8 mouse cellular contexts compared by ENCODE assay signal in the genomic region with DNA sequence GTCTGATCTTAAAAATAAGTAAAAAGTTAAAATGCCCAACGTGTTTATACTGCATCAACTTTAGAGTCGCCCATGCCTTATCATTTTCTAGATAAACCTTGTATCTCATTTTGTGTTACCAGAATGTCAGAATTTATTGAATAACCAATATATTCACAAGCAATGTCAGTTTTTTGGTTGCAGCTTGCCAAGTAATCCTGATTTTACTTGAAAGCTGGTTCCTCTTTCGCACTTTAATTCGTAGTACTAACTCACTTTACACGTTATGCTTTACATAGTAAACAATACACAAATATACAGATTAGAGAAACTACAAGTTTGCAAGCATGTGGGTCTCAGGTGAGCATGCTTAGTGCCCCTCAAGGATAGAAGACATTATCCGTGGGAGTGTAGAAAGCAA. TPM values are rescaled to one million over a fixed set of nuclear protein-coding genes. Genes with fewer than 3 reads are reported as not detected.
DNase-seq lines count a peak whose midpoint lies in the region; ATAC-seq and TF ChIP-seq lines count a peak whose summit lies in the region.

No protein-coding gene starts in this region.

- no peaks in the 10 kb centered on the region for H3K9me3 ChIP-seq in heart, embryonic 12.5 days (replicated peaks)
- H3K9me3 ChIP-seq in kidney, postnatal 0 days (replicated peaks; ENCODE audit: low read length) = no peaks in the 10 kb centered on the region
- no peaks in the 10 kb centered on the region for H3K9me3 ChIP-seq in embryonic facial prominence, embryonic 14.5 days (ENCODE audit: control insufficient read depth, low read length)
- no peaks in the 10 kb centered on the region for H3K9me3 ChIP-seq in liver, postnatal 0 days (ENCODE audit: low read length)

- DNase-seq in heart, postnatal 10 days = no peak
- no peak for DNase-seq in kidney, postnatal 0 days (ENCODE audit: low spot score)
- DNase-seq in kidney, adult 9 months = no peak
- DNase-seq in embryonic facial prominence, embryonic 14.5 days (ENCODE audit: low spot score) = no peak
- no peak for DNase-seq in liver, postnatal 0 days
- DNase-seq in thymus, postnatal 14 days = no peak
- DNase-seq in frontal cortex, postnatal 14 days (ENCODE audit: low spot score in 2 of 2) = no peak

- no peak for ATAC-seq in heart, embryonic 12.5 days (ENCODE audit: insufficient number of reproducible peaks, low FRiP score)
- ATAC-seq in kidney, postnatal 0 days (replicated peaks; ENCODE audit: low FRiP score, low read depth) = no peak
- ATAC-seq in embryonic facial prominence, embryonic 14.5 days (ENCODE audit: low read depth) = no peak
- ATAC-seq in liver, postnatal 0 days = no peak

- peak overlapping the region; percentile 70; the same call in 1 of the 2 replicates for H3K4me3 ChIP-seq in heart, embryonic 12.5 days
- H3K4me3 ChIP-seq in kidney, postnatal 0 days (replicated peaks; ENCODE audit: low read depth, low read length) = 0 out of 2 replicates have a peak overlapping the region, but pooled peaks have one; percentile 51
- peak overlapping the region; percentile 48; the same call in 1 of the 2 replicates for H3K4me3 ChIP-seq in embryonic facial prominence, embryonic 14.5 days (ENCODE audit: low read depth, low read length)
- H3K4me3 ChIP-seq in liver, postnatal 0 days (ENCODE audit: low read depth, low read length) = peak overlapping the region; percentile 61

- H3K36me3 ChIP-seq in heart, embryonic 12.5 days = no peaks in the 10 kb centered on the region
- no peaks in the 10 kb centered on the region for H3K36me3 ChIP-seq in kidney, postnatal 0 days (ENCODE audit: insufficient read depth, low read length)
- no peaks in the 10 kb centered on the region for H3K36me3 ChIP-seq in embryonic facial prominence, embryonic 14.5 days (ENCODE audit: control insufficient read depth, insufficient read depth, low read length)
- peaks cover 7% of the 10 kb centered on the region; the same call in 1 of the 2 replicates for H3K36me3 ChIP-seq in liver, postnatal 0 days (replicated peaks; ENCODE audit: insufficient read depth, low read length)

- peaks cover 15% of the 10 kb centered on the region for H3K4me1 ChIP-seq in heart, embryonic 12.5 days (replicated peaks)
- 0 out of 2 replicates have a peak, but pooled peaks cover 8% of the 10 kb centered on the region for H3K4me1 ChIP-seq in kidney, postnatal 0 days (replicated peaks; ENCODE audit: insufficient read depth, low read length)
- no peaks in the 10 kb centered on the region; the same call in 1 of the 2 replicates for H3K4me1 ChIP-seq in embryonic facial prominence, embryonic 14.5 days (ENCODE audit: control insufficient read depth, insufficient read depth, low read length)
- H3K4me1 ChIP-seq in liver, postnatal 0 days (ENCODE audit: insufficient read depth) = peaks cover 23% of the 10 kb centered on the region

- no peak overlapping the region for H3K9ac ChIP-seq in heart, embryonic 12.5 days
- H3K9ac ChIP-seq in kidney, postnatal 0 days (ENCODE audit: low read depth, low read length) = no peak overlapping the region
- H3K9ac ChIP-seq in embryonic facial prominence, embryonic 14.5 days (ENCODE audit: low read depth, low read length) = no peak overlapping the region
- peak overlapping the region; percentile 76; the same call in 1 of the 2 replicates for H3K9ac ChIP-seq in liver, postnatal 0 days (replicated peaks)

- 62% methylated on average over 6 of the region's 6 CpGs for WGBS in heart, embryonic 12.5 days
- 69% methylated on average over 6 of the region's 6 CpGs for WGBS in kidney, postnatal 0 days
- WGBS in embryonic facial prominence, embryonic 14.5 days = 73% methylated on average over 6 of the region's 6 CpGs
- 50% methylated on average over 6 of the region's 6 CpGs for WGBS in liver, postnatal 0 days (ENCODE audit: insufficient replicate concordance)

- no peak for TF ChIP-seq EP300 in liver, postnatal 0 days (IDR thresholded peaks at IDR 0.05; ENCODE audit: low read depth)

- TF ChIP-seq CTCF in kidney, postnatal 0 days (IDR thresholded peaks at IDR 0.05; ENCODE audit: low read depth) = no peak
- no peak for TF ChIP-seq CTCF in liver, postnatal 0 days (IDR thresholded peaks at IDR 0.05; ENCODE audit: low read depth)

- no peak overlapping the region for H3K4me2 ChIP-seq in heart, embryonic 12.5 days
- peak overlapping the region; percentile 82 for H3K4me2 ChIP-seq in kidney, postnatal 0 days (ENCODE audit: low read length)
- H3K4me2 ChIP-seq in embryonic facial prominence, embryonic 14.5 days (ENCODE audit: low read depth, low read length) = peak overlapping the region; percentile 83
- peak overlapping the region; percentile 67 for H3K4me2 ChIP-seq in liver, postnatal 0 days (ENCODE audit: low read depth, low read length)

- H3K27ac ChIP-seq in heart, embryonic 12.5 days (ENCODE audit: poor library complexity, severe bottlenecking) = no peak overlapping the region
- no peak overlapping the region for H3K27ac ChIP-seq in kidney, postnatal 0 days
- H3K27ac ChIP-seq in embryonic facial prominence, embryonic 14.5 days (replicated peaks; ENCODE audit: low read depth, low read length) = no peak overlapping the region
- no peak overlapping the region for H3K27ac ChIP-seq in liver, postnatal 0 days (ENCODE audit: low read depth)

- peaks cover 15% of the 10 kb centered on the region; the same call in 1 of the 2 replicates for H3K27me3 ChIP-seq in heart, embryonic 12.5 days (replicated peaks)
- no peaks in the 10 kb centered on the region for H3K27me3 ChIP-seq in kidney, postnatal 0 days (ENCODE audit: insufficient read depth, low read length)
- 0 out of 2 replicates have a peak, but pooled peaks cover 9% of the 10 kb centered on the region for H3K27me3 ChIP-seq in embryonic facial prominence, embryonic 14.5 days (replicated peaks; ENCODE audit: control insufficient read depth, insufficient read depth, low read length)
- no peaks in the 10 kb centered on the region for H3K27me3 ChIP-seq in liver, postnatal 0 days (ENCODE audit: insufficient read depth, low read length)

- intact Hi-C loops in heart, postnatal 10 days (cut with DNase I) = loop anchor here (1.0 kb wide), 1 partner anchor 194 kb away; no protein-coding TSS in a partner anchor

RNA-seq across cellular contexts. Expression of gene Gcnt1, which starts 15.7 kb away (rescaled TPM):
- polyA plus RNA-seq in heart, embryonic 12.5 days (2016; fragmentation: Nextera tagmentation; extraction: Ambion mirVana) = 12.7 and 13.2 TPM in 2 replicates
- total RNA-seq in heart, postnatal 10 days (2021) = 10 to 100 TPM; 11.4 to 13.6 TPM
- polyA plus RNA-seq in kidney, postnatal 0 days (2015; fragmentation: Nextera tagmentation; extraction: Ambion mirVana) = 62.8 and 69.8 TPM in 2 replicates
- 7.6 and 7.8 TPM in 2 replicates for polyA plus RNA-seq in embryonic facial prominence, embryonic 14.5 days (2014; fragmentation: Nextera tagmentation; extraction: Ambion mirVana)
- 5.8 and 7.1 TPM in 2 replicates for polyA plus RNA-seq in liver, postnatal 0 days (2015; fragmentation: Nextera tagmentation; extraction: Ambion mirVana)

RNA-seq across cellular contexts. Expression of gene Rfk, which starts 36.9 kb away (rescaled TPM):
- 76.1 and 85.8 TPM in 2 replicates for polyA plus RNA-seq in heart, embryonic 12.5 days (2016; fragmentation: Nextera tagmentation; extraction: Ambion mirVana)
- total RNA-seq in heart, postnatal 10 days (2021) = 10 to 100 TPM; 54.2 to 55.8 TPM
- 97.5 and 103 TPM in 2 replicates for polyA plus RNA-seq in kidney, postnatal 0 days (2015; fragmentation: Nextera tagmentation; extraction: Ambion mirVana)
- 64.7 and 68.8 TPM in 2 replicates for polyA plus RNA-seq in embryonic facial prominence, embryonic 14.5 days (2014; fragmentation: Nextera tagmentation; extraction: Ambion mirVana)
- polyA plus RNA-seq in liver, postnatal 0 days (2015; fragmentation: Nextera tagmentation; extraction: Ambion mirVana) = 59.9 and 61.9 TPM in 2 replicates
